Mouse (Mus musculus): ENCODE results near the gene Trp53i11. TPM values are rescaled to one million over a fixed set of nuclear protein-coding genes. Genes with fewer than 3 reads are reported as not detected.

The Trp53i11 gene
- total RNA-seq, 2 experiments from 2014 or later = 73.9 to 75.7 TPM

DNA sequence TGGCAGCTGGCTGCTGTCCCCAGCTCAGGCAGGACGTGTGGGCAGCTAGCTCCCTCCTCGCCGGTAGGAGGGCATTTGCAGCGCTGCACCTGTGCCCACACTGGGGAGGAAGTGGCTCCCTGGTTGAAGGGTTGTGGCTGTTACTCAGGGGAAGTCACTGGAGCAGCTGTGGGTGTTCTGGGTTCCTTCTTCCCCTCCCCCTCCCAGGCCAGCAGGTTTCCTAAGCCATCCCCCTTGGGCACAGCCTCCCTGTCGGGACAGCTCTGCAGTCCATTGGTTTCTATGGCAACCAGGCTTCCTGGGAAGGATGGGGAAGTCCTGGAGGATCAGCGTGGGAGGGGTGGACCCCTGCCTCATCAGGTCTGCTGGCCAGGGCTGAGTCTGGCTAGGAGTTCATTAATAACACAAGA lies 5.3 kb downstream of the Trp53i11 start:
- no peak for DNase-seq (ENCODE audit: extremely low spot score in 1 of 2, low spot score in 1 of 2)

DNA sequence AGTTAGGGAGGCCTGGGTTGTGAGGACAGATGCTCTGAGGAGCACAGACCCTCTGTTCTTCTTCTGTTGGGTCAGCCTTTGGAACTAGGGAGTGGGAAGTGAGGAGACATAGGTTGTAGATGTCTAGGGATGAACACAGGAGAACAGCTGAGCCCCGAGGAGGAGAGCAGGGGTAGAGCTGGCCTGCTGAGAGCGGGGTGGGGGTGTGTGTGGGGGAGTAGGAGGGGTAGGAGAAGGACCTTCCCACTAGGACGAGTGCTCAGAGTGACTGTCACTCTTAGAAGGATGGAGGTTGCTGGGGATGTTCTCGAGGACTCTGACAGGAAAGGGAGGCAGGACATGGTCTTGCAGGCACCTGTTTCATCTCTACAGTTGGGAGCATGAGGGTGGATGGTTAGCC lies 6.5 kb downstream of the Trp53i11 start:
- DNase-seq (ENCODE audit: extremely low spot score in 1 of 2, low spot score in 1 of 2) = no peak

DNA sequence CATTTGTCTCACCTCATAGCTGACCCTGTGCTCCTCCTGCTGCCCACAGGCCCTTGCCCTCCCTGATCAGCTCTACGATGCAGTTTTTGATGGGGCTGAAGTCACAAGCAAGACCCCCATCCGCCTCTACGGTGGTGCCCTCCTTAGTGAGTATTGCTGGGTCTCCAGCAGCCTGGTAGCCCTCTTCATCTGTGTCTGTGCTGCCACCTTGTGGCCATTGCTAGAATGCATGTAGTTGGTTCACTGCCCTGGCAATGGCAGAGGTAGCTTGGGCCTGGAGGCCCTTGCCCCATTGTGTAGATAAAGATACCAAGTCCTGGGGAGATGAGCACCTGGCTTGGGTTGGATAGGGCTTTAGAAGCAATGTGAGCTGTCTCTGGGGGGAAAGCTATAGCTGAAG lies 11.5 kb downstream of the Trp53i11 start:
- DNase-seq (ENCODE audit: extremely low spot score in 1 of 2, low spot score in 1 of 2) = peak; percentile 98 to 100

DNA sequence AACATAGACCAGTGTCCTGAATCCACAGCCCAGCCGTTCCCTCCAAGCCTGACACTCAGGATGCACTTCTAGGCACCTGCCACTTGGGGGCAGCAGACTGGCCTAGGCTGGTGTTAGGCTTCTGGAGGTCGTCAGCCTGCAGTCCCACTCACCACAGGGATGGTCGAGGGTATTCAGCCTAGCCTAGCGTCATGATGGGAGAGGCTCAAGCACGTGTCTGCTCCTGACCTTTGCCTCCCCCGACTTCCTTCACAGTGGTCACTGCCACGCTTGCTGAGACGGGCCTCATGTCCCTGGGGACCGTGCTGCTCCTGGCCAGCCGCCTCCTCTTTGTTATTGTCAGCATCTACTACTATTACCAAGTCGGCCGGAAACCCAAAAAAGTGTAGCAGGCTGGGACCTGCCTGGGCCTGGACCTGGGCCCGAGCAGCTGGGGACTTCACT lies 12.2 kb downstream of the Trp53i11 start:
- DNase-seq (ENCODE audit: extremely low spot score in 1 of 2, low spot score in 1 of 2) = peak in 1 of 2 experiments; percentile 65

DNA sequence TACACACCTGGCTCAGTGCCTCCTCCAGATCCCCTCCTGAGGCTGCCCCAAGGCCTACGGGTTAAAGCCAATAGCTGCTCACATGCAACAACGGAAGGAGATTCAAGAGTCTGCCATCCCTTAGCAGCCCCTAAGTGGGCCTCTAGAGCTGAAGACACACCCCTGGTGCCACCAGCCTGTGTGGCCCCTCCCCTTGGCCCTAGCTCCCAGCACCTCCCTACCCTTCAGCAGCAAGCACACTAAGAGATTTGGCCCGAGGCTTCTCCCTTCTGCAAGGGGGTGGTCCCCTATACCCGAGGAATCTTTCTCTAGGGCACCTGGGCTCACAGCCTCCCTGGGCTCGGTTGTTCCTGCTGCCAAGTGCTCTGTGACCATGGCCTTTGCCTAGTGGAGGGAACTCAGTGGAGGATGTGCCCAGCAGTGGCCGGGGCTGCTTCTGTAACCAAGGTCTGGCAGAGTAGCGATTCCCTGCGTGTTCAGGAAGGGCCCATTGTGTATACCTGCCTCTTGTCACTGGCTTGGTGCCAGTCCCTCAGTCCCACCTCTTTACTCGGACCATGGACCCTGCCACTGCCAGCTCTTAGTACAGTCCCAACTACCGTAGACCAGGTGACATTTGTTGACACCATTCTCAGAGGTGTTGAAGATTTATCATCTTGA lies 13.5 kb downstream of the Trp53i11 start:
- no peak for DNase-seq (ENCODE audit: extremely low spot score in 1 of 2, low spot score in 1 of 2)

DNA sequence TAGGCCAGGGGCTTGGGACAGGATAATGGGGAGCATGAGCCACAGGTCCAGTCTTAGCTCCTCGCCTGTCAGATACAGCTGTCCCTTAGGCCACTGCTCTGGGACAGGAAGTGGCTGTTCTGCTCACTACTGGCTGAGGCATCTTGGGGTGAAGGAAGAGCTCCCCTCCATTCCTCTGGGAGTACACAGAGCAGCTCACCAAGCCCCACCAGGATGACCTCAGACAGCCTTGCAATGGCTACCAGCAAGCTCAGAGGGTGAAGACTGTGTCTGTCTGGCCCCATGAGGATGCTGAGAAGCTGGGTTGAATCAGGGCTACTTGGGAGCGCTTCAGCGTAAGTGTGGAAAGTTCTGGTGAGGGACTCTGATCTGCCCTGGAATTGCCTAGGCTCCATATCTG lies 14.6 kb downstream of the Trp53i11 start:
- no peak for DNase-seq (ENCODE audit: extremely low spot score in 1 of 2, low spot score in 1 of 2)

DNA sequence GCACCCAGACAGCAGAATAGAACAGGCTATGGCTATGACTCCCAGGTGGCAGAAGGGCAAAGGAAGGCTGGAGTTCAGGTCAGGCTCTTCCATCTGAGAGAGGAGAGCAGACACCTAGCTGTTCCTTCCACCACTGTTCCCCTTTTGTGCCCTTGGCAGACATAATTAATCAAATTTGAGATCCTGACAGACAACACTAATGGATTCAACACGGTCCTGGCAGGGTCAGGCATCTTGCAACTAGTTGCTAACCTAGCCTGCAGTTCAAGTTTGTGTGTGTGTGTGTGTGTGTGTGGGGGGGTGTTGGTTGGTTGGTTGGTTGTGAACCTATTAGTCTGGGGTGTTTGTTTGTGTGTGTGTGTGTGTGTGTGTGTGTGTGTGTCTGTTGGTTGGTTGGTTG lies 15.4 kb downstream of the Trp53i11 start:
- DNase-seq (ENCODE audit: extremely low spot score in 1 of 2, low spot score in 1 of 2) = no peak

DNA sequence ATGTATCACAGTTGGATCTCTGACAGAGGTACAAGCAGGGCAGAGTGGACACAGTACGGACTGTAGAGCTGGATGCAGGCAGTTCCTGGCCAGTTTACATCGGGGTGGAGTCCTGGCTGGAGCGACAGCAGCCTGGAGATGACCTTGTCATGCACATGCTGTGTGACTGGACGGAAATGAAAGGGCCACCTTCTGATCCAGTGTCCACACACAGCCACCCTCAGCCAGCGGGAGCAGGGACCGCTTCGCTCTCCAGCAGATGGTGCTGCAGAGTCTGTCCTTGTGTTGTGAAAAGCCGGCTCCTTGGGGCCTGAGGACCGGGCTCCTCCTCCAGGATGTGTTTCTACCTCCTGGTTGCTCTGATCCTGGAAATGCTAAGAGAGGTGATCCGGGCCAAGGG lies 16.3 kb downstream of the Trp53i11 start:
- peak in 1 of 2 experiments; percentile 54 for DNase-seq (ENCODE audit: extremely low spot score in 1 of 2, low spot score in 1 of 2)

DNA sequence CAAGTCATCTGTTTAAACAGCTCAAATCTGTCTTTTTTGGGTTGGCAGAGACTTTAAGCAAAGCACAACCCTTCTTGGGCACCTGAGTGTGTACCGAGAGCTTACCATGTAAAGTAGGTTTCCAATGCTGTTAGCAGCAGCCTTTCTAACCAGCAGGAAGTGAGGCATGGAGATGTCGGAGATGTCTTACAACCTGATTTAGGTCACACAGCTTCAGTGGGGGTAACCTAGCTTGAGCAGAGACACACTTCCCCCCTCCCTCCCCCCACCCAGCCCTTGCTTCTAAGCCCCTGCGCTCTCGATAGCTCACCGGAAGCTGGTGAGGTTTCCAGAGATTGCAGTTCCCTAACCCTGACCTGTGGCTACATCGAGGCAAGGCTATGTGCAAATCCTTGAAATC lies 17.2 kb downstream of the Trp53i11 start:
- DNase-seq (ENCODE audit: extremely low spot score in 1 of 2, low spot score in 1 of 2) = no peak

DNA sequence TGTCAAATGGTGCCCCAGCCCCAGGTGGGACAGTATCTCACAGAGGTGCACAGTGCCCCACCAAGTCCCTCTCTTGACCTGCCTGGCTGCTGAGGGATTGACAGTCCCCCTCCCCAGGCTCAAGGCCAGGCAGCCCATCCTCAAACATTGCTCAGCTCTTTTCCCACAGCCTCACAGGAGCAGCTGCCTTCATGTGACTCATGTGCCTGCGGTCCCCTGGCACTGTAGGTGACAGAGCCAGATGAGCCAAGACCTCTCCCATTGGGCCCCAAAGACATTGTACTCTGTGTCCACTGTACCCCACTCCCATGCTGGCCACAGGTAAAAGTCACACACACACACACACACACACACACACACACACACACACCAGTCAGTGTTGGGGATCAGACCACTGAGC lies 18.8 kb downstream of the Trp53i11 start:
- DNase-seq (ENCODE audit: extremely low spot score in 1 of 2, low spot score in 1 of 2) = no peak

DNA sequence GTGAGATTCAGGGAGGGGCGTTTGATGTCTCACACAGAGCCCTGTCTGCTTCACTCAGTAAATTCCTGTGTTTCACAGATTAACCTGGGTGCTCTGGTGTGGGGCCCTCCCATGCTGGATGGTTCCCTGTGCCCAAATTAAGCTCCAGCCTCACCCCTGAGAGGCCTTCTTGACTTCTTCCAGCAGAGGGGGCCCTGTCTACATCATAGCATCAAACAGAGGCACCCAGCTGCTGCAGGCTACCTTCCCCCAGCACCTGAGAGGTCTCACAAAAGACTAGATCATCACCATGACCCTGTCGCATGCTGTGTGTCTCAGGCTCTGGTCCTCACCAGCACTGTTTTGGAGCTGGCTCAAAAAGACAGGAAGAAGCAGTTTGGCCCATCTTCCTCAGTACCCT lies 25.0 kb downstream of the Trp53i11 start:
- DNase-seq (ENCODE audit: extremely low spot score in 1 of 2, low spot score in 1 of 2) = no peak

DNA sequence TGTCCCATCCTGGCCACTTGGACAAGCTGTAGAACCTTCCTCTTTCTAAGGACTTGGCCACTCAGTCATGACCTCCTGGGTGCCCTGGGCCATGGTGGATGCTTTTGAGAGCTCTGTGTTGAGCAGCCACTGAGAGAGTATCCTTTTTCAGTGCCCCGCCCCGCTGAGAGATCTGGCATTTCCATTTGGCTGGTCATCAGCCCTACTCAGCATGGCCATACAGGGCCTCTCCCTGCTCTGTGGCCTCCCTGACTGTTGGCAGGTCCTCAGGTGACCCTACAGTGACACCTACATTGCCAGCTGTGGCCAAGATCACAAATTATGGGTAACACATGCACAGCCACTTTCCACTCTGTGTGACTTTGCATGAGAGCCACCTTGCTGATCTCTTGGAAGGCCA lies 25.5 kb downstream of the Trp53i11 start:
- no peak for DNase-seq (ENCODE audit: extremely low spot score in 1 of 2, low spot score in 1 of 2)

DNA sequence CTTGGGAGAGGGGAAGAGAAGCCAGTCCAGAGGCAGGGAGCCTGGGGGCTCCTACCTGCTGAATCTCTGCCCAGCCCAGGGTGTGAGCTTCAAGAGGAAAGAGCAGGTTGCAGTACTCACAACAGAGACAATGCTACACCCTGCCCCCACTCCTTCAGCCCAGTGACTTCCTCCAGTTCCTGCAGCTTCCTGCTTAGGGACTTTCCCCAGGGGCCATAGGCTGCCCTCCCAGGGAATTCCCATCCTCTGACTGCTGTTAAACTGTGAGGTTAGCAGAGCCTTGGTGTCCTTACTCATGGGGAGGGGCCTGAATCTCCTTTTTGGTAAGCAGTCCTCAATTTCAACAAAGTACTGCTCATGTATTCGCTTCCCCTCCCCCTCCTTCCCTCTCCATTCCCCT lies 26.8 kb downstream of the Trp53i11 start:
- no peak for DNase-seq (ENCODE audit: extremely low spot score in 1 of 2, low spot score in 1 of 2)

DNA sequence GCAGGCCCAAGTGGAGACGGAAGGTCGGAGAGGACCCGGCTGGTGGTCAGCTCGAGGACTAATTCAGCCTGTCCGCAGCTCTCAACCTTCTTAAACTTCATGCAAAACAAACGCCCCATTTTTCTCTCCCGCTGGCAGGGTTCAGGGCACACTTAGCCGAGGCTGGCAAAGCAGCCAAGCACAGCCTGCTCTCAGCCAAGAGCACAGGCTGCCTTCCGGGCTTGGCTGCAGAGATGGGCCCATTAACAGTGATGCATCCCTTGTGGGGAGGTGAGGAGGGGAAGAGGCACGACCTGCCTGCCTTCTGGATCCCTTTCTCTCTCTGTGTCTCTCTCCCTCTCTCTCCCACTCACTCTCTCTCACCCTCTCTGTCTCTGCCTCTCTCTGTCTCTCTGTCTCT lies 28.4 kb downstream of the Trp53i11 start:
- DNase-seq (ENCODE audit: extremely low spot score in 1 of 2, low spot score in 1 of 2) = no peak

DNA sequence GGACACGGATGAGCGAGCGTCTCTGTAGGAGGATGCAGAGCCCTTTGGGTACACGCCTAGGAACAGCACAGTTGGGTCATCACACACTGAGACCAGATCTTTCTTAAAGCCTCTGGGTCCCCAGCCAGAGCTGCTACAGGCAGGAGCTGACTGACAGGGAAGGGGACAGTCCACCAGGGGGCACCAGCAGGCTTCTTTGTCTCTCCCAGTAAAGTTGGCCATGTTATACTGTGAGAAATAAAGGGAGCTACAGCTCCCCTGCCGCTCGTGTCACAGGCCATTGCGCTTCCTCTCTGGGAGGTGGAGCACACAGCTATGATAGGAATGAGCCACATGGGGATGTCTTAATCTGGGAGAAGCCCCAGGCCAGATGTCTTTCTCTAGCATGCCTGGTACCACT lies 29.7 kb downstream of the Trp53i11 start:
- peak; percentile 90 to 98 for DNase-seq (ENCODE audit: extremely low spot score in 1 of 2, low spot score in 1 of 2)

DNA sequence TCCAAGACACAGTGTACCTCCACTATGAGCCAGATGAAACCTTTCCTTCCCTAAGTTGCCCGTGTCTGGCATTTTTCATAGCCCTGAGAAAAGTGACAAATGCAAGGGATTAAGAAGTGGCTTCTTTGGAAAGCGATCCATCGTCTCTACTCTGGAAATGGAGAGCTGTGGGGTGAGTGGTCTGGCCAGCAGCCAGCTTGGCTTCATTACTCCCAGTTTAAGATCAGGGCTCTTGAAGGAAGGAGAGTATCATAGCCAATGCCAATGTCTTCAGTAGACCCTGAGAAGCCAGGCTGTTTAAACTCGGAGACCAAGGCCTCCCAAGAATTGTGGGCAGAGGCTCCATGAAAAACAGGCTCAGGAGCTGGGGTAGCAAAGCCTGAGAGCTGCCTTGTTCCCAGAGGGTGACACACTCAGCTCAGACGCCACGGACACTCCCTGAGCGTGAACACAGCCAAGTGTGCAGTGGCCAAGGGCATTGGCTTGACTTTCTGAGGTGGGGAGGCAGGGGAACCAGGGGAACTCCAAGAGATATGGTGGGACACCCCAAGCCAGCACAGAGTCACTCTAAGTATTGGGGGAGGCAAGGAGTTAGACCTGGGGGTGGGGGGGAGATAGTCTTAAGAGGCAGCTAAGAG lies 31.1 kb downstream of the Trp53i11 start:
- DNase-seq (ENCODE audit: extremely low spot score in 1 of 2, low spot score in 1 of 2) = no peak

DNA sequence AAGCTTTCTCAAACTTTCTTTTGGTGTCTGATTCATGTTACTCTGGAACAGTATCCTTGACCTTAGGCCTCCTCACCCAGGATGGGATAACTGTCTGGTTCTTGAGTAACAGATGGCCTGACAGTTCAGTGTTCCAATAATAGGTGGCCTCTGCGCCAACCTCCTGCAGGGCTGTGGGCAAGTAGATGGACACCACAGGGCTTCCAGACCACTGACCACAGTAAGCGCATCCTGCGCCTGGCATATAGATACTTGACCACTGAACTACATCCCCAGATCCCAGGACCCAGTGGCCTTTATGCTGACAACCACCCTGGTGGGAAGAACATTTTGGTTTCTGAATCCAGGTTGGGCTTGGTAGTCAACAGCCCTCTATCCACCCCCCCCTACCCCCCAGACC lies 32.2 kb downstream of the Trp53i11 start:
- no peak for DNase-seq (ENCODE audit: extremely low spot score in 1 of 2, low spot score in 1 of 2)

DNA sequence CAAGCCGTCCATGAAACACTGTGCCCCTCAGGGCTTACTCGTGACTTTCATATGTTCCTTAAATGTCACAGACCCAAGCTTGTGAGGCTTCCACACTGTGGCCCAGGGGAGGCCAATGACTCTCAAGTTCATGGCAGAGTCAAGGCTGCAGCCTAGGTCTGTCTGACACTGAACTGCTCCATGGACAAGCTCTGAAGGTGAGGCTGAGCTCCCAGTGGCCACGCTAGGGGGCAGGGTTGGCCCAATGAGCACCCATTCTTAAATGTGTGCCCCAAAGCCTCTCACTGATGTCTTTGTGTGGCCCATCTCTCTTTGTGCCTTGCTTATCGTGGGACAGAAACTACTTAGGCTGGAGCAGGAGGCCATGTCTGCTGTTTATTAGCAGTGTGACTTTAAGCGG lies 33.1 kb downstream of the Trp53i11 start:
- no peak for DNase-seq (ENCODE audit: extremely low spot score in 1 of 2, low spot score in 1 of 2)

DNA sequence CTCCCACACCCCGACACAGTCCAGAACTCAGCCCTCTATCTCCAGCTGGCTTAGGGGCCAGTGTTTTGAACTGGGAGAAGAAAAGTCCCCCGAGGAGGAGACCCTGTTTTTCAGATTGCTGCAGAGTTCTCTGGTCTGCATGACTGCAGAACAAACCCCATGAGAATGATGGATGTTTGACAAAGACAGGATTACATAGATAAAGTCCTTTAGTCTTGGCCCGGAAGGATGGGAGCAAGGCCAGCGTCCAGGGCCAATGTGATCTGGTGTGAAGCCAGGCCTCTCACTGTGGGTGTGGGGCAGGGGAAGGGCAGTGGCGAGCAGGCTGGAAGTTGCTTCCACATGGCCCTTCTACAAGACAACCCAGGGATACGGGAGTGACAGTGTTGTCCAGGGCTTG lies 36.1 kb downstream of the Trp53i11 start:
- no peak for DNase-seq (ENCODE audit: extremely low spot score in 1 of 2, low spot score in 1 of 2)

DNA sequence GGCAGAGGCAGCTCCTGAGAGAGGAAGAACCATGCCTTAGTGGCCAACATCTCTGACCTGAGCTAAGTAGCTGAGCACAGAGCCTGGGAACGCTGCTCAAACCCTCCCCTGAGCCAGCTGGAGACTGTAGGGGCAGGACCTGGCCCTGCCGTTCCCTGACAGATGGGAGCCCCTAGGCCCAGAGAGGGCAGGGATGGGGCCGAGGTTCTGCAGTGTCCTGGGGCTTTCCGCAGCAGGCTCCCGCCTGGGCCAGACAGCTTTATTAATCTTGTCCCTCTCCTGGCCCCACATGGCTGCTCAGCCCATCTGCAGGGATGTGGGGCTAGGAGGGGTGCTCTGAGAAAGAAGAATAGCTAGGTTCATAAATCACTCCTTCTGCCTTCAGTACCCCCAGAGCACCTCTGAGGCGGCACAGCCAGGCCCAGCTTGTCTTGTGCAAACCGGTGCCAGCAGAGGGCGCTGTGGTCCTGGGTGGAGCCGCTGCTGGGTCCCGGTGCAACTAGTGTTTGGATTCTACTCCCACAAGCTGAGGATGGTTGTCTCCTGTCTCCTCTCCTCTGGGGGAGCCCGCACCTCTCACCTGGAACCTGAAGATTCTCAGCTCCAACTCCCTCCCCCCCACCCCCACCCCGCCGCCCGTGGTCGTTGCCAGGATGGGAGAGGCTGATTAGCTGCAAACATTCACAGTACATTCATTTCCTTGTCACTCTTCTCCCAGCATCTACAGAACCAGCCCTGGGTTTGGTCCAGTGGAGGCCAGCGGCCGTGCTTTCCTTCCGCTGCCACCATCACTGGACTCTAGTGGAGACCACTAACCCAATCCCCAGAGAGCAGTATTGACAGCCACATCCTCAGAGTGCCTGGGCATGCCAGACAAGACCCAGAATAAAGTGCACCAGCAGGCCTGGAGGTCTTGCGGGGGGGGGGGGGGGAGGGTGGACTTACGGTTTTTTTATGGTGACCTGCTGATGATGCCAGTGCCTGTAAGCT lies 39.6 kb downstream of the Trp53i11 start:
- peak; percentile 87 to 97 for DNase-seq (ENCODE audit: extremely low spot score in 1 of 2, low spot score in 1 of 2)
